Mouse (Mus musculus): ENCODE results near the gene Adam15. TPM values are rescaled to one million over a fixed set of nuclear protein-coding genes. Genes with fewer than 3 reads are reported as not detected.
A peak's percentile ranks its signal among the peaks of the same experiment; 100 is the strongest.

Gene Adam15
- polyA plus RNA-seq, 1 experiment from 2014 or later, result 48.8 TPM

DNA sequence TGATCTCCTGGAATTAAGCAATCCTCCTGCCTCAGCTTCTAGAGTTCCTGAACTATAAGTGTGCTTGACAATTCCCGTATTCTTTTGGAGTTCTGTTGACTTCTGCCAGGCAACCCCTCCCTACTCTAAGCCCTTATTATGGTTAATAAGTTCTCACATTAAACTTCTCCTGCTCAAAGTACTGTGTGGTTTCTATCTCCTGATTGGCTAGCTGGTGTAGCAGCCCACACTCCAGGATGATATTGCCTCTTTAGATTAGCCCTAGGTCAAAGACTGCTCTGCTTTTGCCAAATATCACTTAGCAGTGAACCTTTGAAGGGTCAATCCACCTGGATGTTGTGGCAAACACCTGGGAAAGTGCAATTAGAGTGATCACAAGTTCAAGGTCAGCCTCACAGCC, 49.7 kb downstream of the Adam15 start:
- Histone ChIP-seq H3K4me1 (replicated peaks) (peaks cover 10% of the 10 kb centered on the region), H3K27me3 (peaks cover 20% of the 10 kb centered on the region), H3K4me2 (peak overlapping the region; percentile 49), H3K9me3 (no peaks in the 10 kb centered on the region), H3K27ac (replicated peaks) (no peak overlapping the region), H3K4me3 (peak overlapping the region; percentile 18; the same call in 1 of the 2 replicates), H3K36me3 (no peaks in the 10 kb centered on the region), H3K9ac (no peak overlapping the region)
- ATAC-seq (ENCODE audit: low read depth), result no peak
- 72% methylated on average over 1 of the region's 1 CpGs for WGBS

- no peak for ATAC-seq (ENCODE audit: low read depth)
Measured at GRCm38 (mm10) chr3:89299499-89299898, 50.3 kb downstream of the Adam15 start.

DNA sequence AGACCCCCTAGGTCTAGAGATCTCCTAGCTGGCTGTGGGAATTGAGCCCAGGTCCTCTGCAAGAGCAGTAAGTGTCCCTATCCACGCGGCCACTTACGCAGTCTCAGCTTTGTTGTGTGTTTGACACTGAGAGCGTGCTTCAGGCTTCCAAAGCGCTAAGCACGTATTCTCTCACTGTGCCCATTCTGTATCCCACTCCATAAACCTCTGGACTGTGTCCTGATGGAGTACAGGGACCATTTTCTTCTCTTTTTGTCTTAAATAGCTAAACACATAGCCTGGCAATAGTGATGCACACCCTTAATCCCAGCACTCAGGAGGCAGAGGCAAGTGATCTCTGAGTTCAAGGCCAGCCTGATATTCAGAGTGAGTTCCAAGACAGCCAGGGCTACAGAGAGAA, 50.9 kb downstream of the Adam15 start:
- Histone ChIP-seq H3K36me3 (no peaks in the 10 kb centered on the region), H3K27me3 (peaks cover 20% of the 10 kb centered on the region), H3K4me2 (no peak overlapping the region), H3K4me3 (no peak overlapping the region), H3K4me1 (replicated peaks) (peaks cover 10% of the 10 kb centered on the region), H3K27ac (replicated peaks) (no peak overlapping the region), H3K9ac (no peak overlapping the region), H3K9me3 (no peaks in the 10 kb centered on the region)
- ATAC-seq (ENCODE audit: low read depth), result no peak
- WGBS, result 77% methylated on average over 6 of the region's 6 CpGs

More at GRCm38 (mm10) chr3:89299499-89299898, 50.3 kb downstream of the Adam15 start:
- Histone ChIP-seq H3K9me3 (no peaks in the 10 kb centered on the region), H3K4me2 (peak overlapping the region; percentile 49), H3K36me3 (no peaks in the 10 kb centered on the region), H3K27ac (replicated peaks) (no peak overlapping the region), H3K27me3 (peaks cover 20% of the 10 kb centered on the region), H3K4me1 (replicated peaks) (peaks cover 10% of the 10 kb centered on the region), H3K9ac (0 out of 2 replicates have a peak overlapping the region, but pooled peaks have one; percentile 22), H3K4me3 (peak overlapping the region; percentile 18)
- 3% methylated on average over 14 of the region's 14 CpGs for WGBS

GRCm38 (mm10) chr3:89296761-89297396, 52.9 kb downstream of the Adam15 start:
- ATAC-seq (ENCODE audit: low read depth), result no peak
- H3K27me3 ChIP-seq, result peaks cover 17% of the 10 kb centered on the region
- no peaks in the 10 kb centered on the region for H3K36me3 ChIP-seq
- no peak overlapping the region for H3K27ac ChIP-seq (replicated peaks)
- no peak overlapping the region for H3K9ac ChIP-seq
- H3K4me1 ChIP-seq (replicated peaks), result peaks cover 10% of the 10 kb centered on the region
- H3K9me3 ChIP-seq, result no peaks in the 10 kb centered on the region
- H3K4me2 ChIP-seq, result no peak overlapping the region
- no peak overlapping the region for H3K4me3 ChIP-seq
- WGBS, result 86% methylated on average over 11 of the region's 11 CpGs

- Histone ChIP-seq H3K36me3 (no peaks in the 10 kb centered on the region), H3K4me2 (no peak overlapping the region), H3K9ac (no peak overlapping the region), H3K9me3 (no peaks in the 10 kb centered on the region), H3K4me3 (no peak overlapping the region), H3K27me3 (peaks cover 17% of the 10 kb centered on the region), H3K4me1 (replicated peaks) (peaks cover 10% of the 10 kb centered on the region), H3K27ac (replicated peaks) (no peak overlapping the region)
- 79% methylated on average over 8 of the region's 8 CpGs for WGBS
- ATAC-seq (ENCODE audit: low read depth), result no peak
Measured at GRCm38 (mm10) chr3:89295685-89296230, 54.0 kb downstream of the Adam15 start.

GRCm38 (mm10) chr3:89294195-89294594, 55.6 kb downstream of the Adam15 start:
- Histone ChIP-seq H3K4me2 (no peak overlapping the region), H3K4me1 (replicated peaks) (no peaks in the 10 kb centered on the region; the same call in 1 of the 2 replicates), H3K27ac (replicated peaks) (no peak overlapping the region), H3K27me3 (peaks cover 10% of the 10 kb centered on the region), H3K9ac (no peak overlapping the region), H3K36me3 (no peaks in the 10 kb centered on the region), H3K9me3 (no peaks in the 10 kb centered on the region), H3K4me3 (no peak overlapping the region)
- WGBS, result 74% methylated on average over 5 of the region's 5 CpGs
- no peak for ATAC-seq (ENCODE audit: low read depth)

GRCm38 (mm10) chr3:89293247-89293918, 56.4 kb downstream of the Adam15 start:
- H3K36me3 ChIP-seq, result no peaks in the 10 kb centered on the region
- no peak overlapping the region for H3K4me3 ChIP-seq
- H3K4me1 ChIP-seq (replicated peaks), result no peaks in the 10 kb centered on the region
- no peaks in the 10 kb centered on the region for H3K9me3 ChIP-seq
- 93% methylated on average over 11 of the region's 11 CpGs for WGBS
- H3K9ac ChIP-seq, result no peak overlapping the region
- no peak overlapping the region for H3K4me2 ChIP-seq
- H3K27me3 ChIP-seq, result peaks cover 5% of the 10 kb centered on the region; the same call in 1 of the 2 replicates
- ATAC-seq (ENCODE audit: low read depth), result no peak
- H3K27ac ChIP-seq (replicated peaks), result no peak overlapping the region

GRCm38 (mm10) chr3:89292303-89292702, 57.5 kb downstream of the Adam15 start:
- Histone ChIP-seq H3K27ac (replicated peaks) (no peak overlapping the region), H3K27me3 (no peaks in the 10 kb centered on the region), H3K4me2 (no peak overlapping the region), H3K4me3 (no peak overlapping the region), H3K9me3 (no peaks in the 10 kb centered on the region), H3K9ac (no peak overlapping the region), H3K4me1 (replicated peaks) (no peaks in the 10 kb centered on the region), H3K36me3 (no peaks in the 10 kb centered on the region)
- WGBS, result 71% methylated on average over 5 of the region's 5 CpGs
- ATAC-seq (ENCODE audit: low read depth), result no peak

DNA sequence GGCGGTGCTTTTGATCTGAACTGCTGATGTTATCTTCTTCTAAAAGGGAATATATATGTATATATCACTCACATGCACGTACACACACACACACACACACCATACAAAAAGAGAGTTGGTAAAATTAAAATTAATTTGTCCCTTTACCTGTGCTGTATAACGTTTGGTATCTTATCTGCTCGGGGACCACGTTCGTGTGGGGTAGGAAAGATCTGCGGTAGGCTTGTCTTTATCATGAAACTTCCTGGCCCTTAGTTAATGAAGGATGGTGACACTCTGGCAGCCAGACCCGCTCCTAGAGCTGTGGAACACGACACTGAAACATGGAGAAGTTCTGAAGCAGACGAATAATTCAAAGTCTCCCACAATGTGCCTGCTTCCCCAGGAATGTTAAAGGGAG, 57.9 kb downstream of the Adam15 start:
- Histone ChIP-seq H3K4me1 (replicated peaks) (no peaks in the 10 kb centered on the region), H3K27me3 (no peaks in the 10 kb centered on the region), H3K27ac (replicated peaks) (no peak overlapping the region), H3K9me3 (no peaks in the 10 kb centered on the region), H3K9ac (no peak overlapping the region), H3K4me3 (no peak overlapping the region), H3K4me2 (no peak overlapping the region), H3K36me3 (no peaks in the 10 kb centered on the region)
- 80% methylated on average over 10 of the region's 10 CpGs for WGBS
- no peak for ATAC-seq (ENCODE audit: low read depth)

Other genes with a start within 250 kb of the Adam15 start
- gene Gm43738, start 248.9 kb downstream of the Adam15 start, polyA plus RNA-seq (2015; fragmentation: Nextera tagmentation; extraction: Ambion mirVana), result 0.15 TPM in 1 of 2 replicates, not detected in the other
- gene Fdps, start 248.0 kb downstream of the Adam15 start, polyA plus RNA-seq (2015; fragmentation: Nextera tagmentation; extraction: Ambion mirVana), result 329 and 357 TPM in 2 replicates
- gene Pklr, start 213.9 kb downstream of the Adam15 start, polyA plus RNA-seq (2015; fragmentation: Nextera tagmentation; extraction: Ambion mirVana), result 0.14 and 0.46 TPM in 2 replicates
- gene Hcn3, start 189.8 kb downstream of the Adam15 start, polyA plus RNA-seq (2015; fragmentation: Nextera tagmentation; extraction: Ambion mirVana), result 34.6 and 35.6 TPM in 2 replicates
- gene Clk2, start 185.2 kb downstream of the Adam15 start, polyA plus RNA-seq (2015; fragmentation: Nextera tagmentation; extraction: Ambion mirVana), result 27.5 and 30.6 TPM in 2 replicates
- 129 and 135 TPM in 2 replicates for gene Scamp3, start 172.5 kb downstream of the Adam15 start, polyA plus RNA-seq (2015; fragmentation: Nextera tagmentation; extraction: Ambion mirVana)
- gene Fam189b, start 166.9 kb downstream of the Adam15 start, polyA plus RNA-seq (2015; fragmentation: Nextera tagmentation; extraction: Ambion mirVana), result 38.9 and 49.9 TPM in 2 replicates
- gene Gba, start 147.1 kb downstream of the Adam15 start, polyA plus RNA-seq (2015; fragmentation: Nextera tagmentation; extraction: Ambion mirVana), result 48.3 and 50.0 TPM in 2 replicates
- 45.6 and 52.8 TPM in 2 replicates for gene Thbs3, start 134.8 kb downstream of the Adam15 start, polyA plus RNA-seq (2015; fragmentation: Nextera tagmentation; extraction: Ambion mirVana)
- gene Mtx1, start 122.9 kb downstream of the Adam15 start, polyA plus RNA-seq (2015; fragmentation: Nextera tagmentation; extraction: Ambion mirVana), result 157 and 170 TPM in 2 replicates
- 1.0 and 1.1 TPM in 2 replicates for gene Muc1, start 120.9 kb downstream of the Adam15 start, polyA plus RNA-seq (2015; fragmentation: Nextera tagmentation; extraction: Ambion mirVana)
- gene Krtcap2, start 104.0 kb downstream of the Adam15 start, polyA plus RNA-seq (2015; fragmentation: Nextera tagmentation; extraction: Ambion mirVana), result 248 and 258 TPM in 2 replicates
- gene Trim46, start 103.7 kb downstream of the Adam15 start, polyA plus RNA-seq (2015; fragmentation: Nextera tagmentation; extraction: Ambion mirVana), result 55.8 and 55.9 TPM in 2 replicates
- gene Dpm3, start 90.6 kb downstream of the Adam15 start, polyA plus RNA-seq (2015; fragmentation: Nextera tagmentation; extraction: Ambion mirVana), result 76.9 and 81.4 TPM in 2 replicates
- gene Slc50a1, start 79.4 kb downstream of the Adam15 start, polyA plus RNA-seq (2015; fragmentation: Nextera tagmentation; extraction: Ambion mirVana), result 44.0 and 45.5 TPM in 2 replicates
- gene Efna1, start 68.9 kb downstream of the Adam15 start, polyA plus RNA-seq (2015; fragmentation: Nextera tagmentation; extraction: Ambion mirVana), result 12.5 and 14.5 TPM in 2 replicates
- gene Efna3, start 27.0 kb downstream of the Adam15 start, polyA plus RNA-seq (2015; fragmentation: Nextera tagmentation; extraction: Ambion mirVana), result 87.4 and 90.1 TPM in 2 replicates
- 8.5 and 10.7 TPM in 2 replicates for gene Efna4, start 12.0 kb downstream of the Adam15 start, polyA plus RNA-seq (2015; fragmentation: Nextera tagmentation; extraction: Ambion mirVana)
- 0.17 TPM in 1 of 2 replicates, not detected in the other for gene Dcst2, start 12.0 kb upstream of the Adam15 start, polyA plus RNA-seq (2015; fragmentation: Nextera tagmentation; extraction: Ambion mirVana)
- 0.88 and 1.1 TPM in 2 replicates for gene Dcst1, start 15.3 kb upstream of the Adam15 start, polyA plus RNA-seq (2015; fragmentation: Nextera tagmentation; extraction: Ambion mirVana)
- gene Zbtb7b, start 44.8 kb upstream of the Adam15 start, polyA plus RNA-seq (2015; fragmentation: Nextera tagmentation; extraction: Ambion mirVana), result 0.54 and 0.68 TPM in 2 replicates
- gene Lenep, start 52.8 kb upstream of the Adam15 start, polyA plus RNA-seq (2015; fragmentation: Nextera tagmentation; extraction: Ambion mirVana), result 0.84 and 2.6 TPM in 2 replicates
- gene Flad1, start 61.9 kb upstream of the Adam15 start, polyA plus RNA-seq (2015; fragmentation: Nextera tagmentation; extraction: Ambion mirVana), result 30.7 and 33.2 TPM in 2 replicates
- gene Cks1b, start 68.4 kb upstream of the Adam15 start, polyA plus RNA-seq (2015; fragmentation: Nextera tagmentation; extraction: Ambion mirVana), result 110 and 144 TPM in 2 replicates
- 41.8 and 45.1 TPM in 2 replicates for gene Shc1, start 68.4 kb upstream of the Adam15 start, polyA plus RNA-seq (2015; fragmentation: Nextera tagmentation; extraction: Ambion mirVana)
- 40.4 and 47.7 TPM in 2 replicates for gene Pygo2, start 80.2 kb upstream of the Adam15 start, polyA plus RNA-seq (2015; fragmentation: Nextera tagmentation; extraction: Ambion mirVana)
- 15.6 and 17.0 TPM in 2 replicates for gene Pbxip1, start 86.7 kb upstream of the Adam15 start, polyA plus RNA-seq (2015; fragmentation: Nextera tagmentation; extraction: Ambion mirVana)
- gene Pmvk, start 104.5 kb upstream of the Adam15 start, polyA plus RNA-seq (2015; fragmentation: Nextera tagmentation; extraction: Ambion mirVana), result 104 and 106 TPM in 2 replicates
- 4.8 and 5.5 TPM in 2 replicates for gene Kcnn3, start 170.2 kb upstream of the Adam15 start, polyA plus RNA-seq (2015; fragmentation: Nextera tagmentation; extraction: Ambion mirVana)